Mouse (Mus musculus): ENCODE measurements around the gene Ska2. TPM values are rescaled to one million over a fixed set of nuclear protein-coding genes. Genes with fewer than 3 reads are reported as not detected.

Gene Ska2
- polyA plus RNA-seq (2017; shearing (Covaris generic)) = 11.8 TPM

GRCm38 (mm10) chr11:87108755-87109518 lies at the start of gene Ska2:
Ska2 (plus strand) TSS chr11:87109234.

GRCm38 (mm10) chr11:87073866-87074440 lies 35.1 kb upstream of the Ska2 start, which contains the start of gene Gdpd1:
Gdpd1 (minus strand) TSS chr11:87074062.

GRCm38 (mm10) chr11:87086290-87086984 lies 22.6 kb upstream of the Ska2 start, which contains the start of gene Smg8:
Smg8 (minus strand) TSS chr11:87086774.

GRCm38 (mm10) chr11:87108409-87108754 lies 652 bp upstream of the Ska2 start, which contains the start of gene Prr11:
Prr11 (minus strand) TSS chr11:87108708.

GRCm38 (mm10) chr11:87126824-87127816 lies 18.1 kb downstream of the Ska2 start, which contains the start of gene Trim37:
Trim37 (plus strand) TSS chr11:87127077.

Other genes with a start within 250 kb of the Ska2 start
- 3.2 TPM for gene Ypel2, start 115.5 kb upstream of the Ska2 start, polyA plus RNA-seq (2017; shearing (Covaris generic))
- gene Gdpd1, start 35.2 kb upstream of the Ska2 start, polyA plus RNA-seq (2017; shearing (Covaris generic)) = 0.55 TPM
- gene Smg8, start 22.5 kb upstream of the Ska2 start, polyA plus RNA-seq (2017; shearing (Covaris generic)) = 21.1 TPM
- 0.22 TPM for gene Prr11, start 526 bp upstream of the Ska2 start, polyA plus RNA-seq (2017; shearing (Covaris generic))
- gene Trim37, start 17.8 kb downstream of the Ska2 start, polyA plus RNA-seq (2017; shearing (Covaris generic)) = 14.5 TPM
- 0.30 TPM for gene Ppm1e, start 249.8 kb downstream of the Ska2 start, polyA plus RNA-seq (2017; shearing (Covaris generic))

Measured in CD4-positive, CD25-positive, alpha-beta regulatory T cell (primary cell).